Mouse (Mus musculus) adrenal gland, postnatal 4 days (tissue): Measurements from ENCODE around the gene Serpinb6a. TPM values are rescaled to one million over a fixed set of nuclear protein-coding genes. Genes with fewer than 3 reads are reported as not detected.

ENCODE experiments used
- DNase-seq, 2 experiments: peaks; one replicate each; pipeline ENCODE4 v3.0.0; 2021 to 2022; ENCODE audit warnings: low spot score in 2 of 2, mixed read lengths in 2 of 2
- total RNA-seq, 2 experiments: library from RNA; stranded (reverse); gene quantifications; 2 replicates each; pipeline ENCODE4 v1.2.3; 2021

The Serpinb6a gene
- total RNA-seq, 2 experiments from 2014 or later = 243 to 249 TPM

DNA sequence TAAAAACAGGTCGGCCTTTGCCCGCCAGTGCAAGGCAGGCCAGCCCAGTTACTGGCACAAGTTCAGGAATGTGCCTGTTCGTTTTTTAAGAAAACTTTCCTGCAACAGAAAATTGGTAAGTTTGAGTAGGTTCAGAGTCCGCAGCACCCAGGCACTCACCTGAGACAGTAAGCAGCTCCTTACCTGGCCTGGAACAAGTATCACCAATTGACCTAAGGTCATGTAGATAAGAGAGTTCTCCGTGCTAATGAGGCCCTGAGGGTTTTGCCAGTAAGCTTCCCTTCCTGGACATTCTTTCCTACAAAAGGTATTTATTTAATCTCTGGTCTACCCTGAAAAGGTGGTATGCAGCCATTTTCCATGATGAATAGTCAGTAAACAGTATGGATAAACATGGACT, 80.9 kb downstream of the Serpinb6a start:
- no peak for DNase-seq

- DNase-seq = no peak
These were observed 81.6 kb downstream of the Serpinb6a start for GRCm38 (mm10) chr13:33921041-33921440.

GRCm38 (mm10) chr13:33906821-33907220, 95.8 kb downstream of the Serpinb6a start:
- no peak for DNase-seq

- DNase-seq = no peak
These were observed 97.2 kb downstream of the Serpinb6a start, which contains the start of gene Serpinb6c for GRCm38 (mm10) chr13:33905176-33905954. TSS of gene Serpinb6c (minus strand) at chr13:33905708.

DNA sequence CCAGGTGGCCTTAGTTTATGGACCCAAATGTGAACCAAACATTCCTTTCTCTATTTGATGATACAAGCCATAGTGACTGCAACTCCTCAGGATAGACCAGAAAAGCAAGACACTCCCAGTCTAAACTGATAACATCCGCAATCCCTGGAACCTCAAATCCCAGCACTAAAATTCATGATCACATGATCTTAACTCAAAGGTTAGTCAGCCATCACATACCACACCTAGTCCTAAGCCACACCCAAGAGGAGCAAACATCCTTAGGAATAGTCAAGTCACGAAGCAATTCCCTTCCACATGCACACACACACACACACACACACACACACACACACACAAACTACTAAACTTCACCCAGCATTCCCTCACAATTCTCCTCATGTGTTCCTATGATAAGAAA, 99.3 kb downstream of the Serpinb6a start:
- no peak for DNase-seq

GRCm38 (mm10) chr13:33894207-33894606, 108.4 kb downstream of the Serpinb6a start:
- DNase-seq = no peak

Other genes starting within 250 kb of the Serpinb6a start
- gene Serpinb6e, start 159.4 kb downstream of the Serpinb6a start, total RNA-seq = not detected
- under 1 TPM; 0.31 TPM for gene Serpinb6c, start 97.1 kb downstream of the Serpinb6a start, total RNA-seq
- gene Nqo2, start 38.1 kb downstream of the Serpinb6a start, total RNA-seq = 10 to 100 TPM; 39.6 to 40.3 TPM
- 10 to 100 TPM; 32.1 to 35.0 TPM for gene Ripk1, start 431 bp downstream of the Serpinb6a start, total RNA-seq
- 10 to 100 TPM; 86.7 to 92.3 TPM for gene Bphl, start 34.8 kb upstream of the Serpinb6a start, total RNA-seq
- 100 to 1,000 TPM in 1 of 2 experiments, 10 to 100 TPM in 1; 98.3 to 122 TPM for gene Tubb2a, start 75.2 kb upstream of the Serpinb6a start, total RNA-seq
- gene Tubb2b, start 127.7 kb upstream of the Serpinb6a start, total RNA-seq = 100 to 1,000 TPM in 1 of 2 experiments, 10 to 100 TPM in 1; 59.8 to 108 TPM
- 10 to 100 TPM; 45.2 to 50.0 TPM for gene Psmg4, start 160.2 kb upstream of the Serpinb6a start, total RNA-seq